Mouse (Mus musculus) hematopoietic multipotent progenitor cell, adult 10-12 weeks (in vitro differentiated cells): ENCODE data around the gene Slc16a7. TPM values are rescaled to one million over a fixed set of nuclear protein-coding genes. Genes with fewer than 3 reads are reported as not detected.

Experiments
- polyA plus RNA-seq: library from polyadenylated mRNA; stranded (reverse); fragments of >175 nt; gene quantifications from 2 replicates; pipeline ENCODE4 v1.2.3, GENCODE M21; 2012; ENCODE audit warnings: low replicate concordance

The Slc16a7 gene
- polyA plus RNA-seq, result 3.5 and 4.6 TPM in 2 replicates

GRCm38 (mm10) chr10:125388876-125389786 is at the start of gene Slc16a7:
TSS of gene Slc16a7 (minus strand) at chr10:125389465.

